Mouse (Mus musculus) MEL (cell line): ENCODE measurements at regions not wholly inside any gene's neighbourhood (a gene's known extent, or its start where the extent isn't known, plus 50 kb on each side); places are given as distances from the start of the nearest gene placed in this dataset.

Source experiments
- DNase-seq: peaks from one replicate; pipeline ENCODE4 v3.0.0; 2011; ENCODE audit warnings: low read depth, low spot score
- H3K27ac ChIP-seq: 2 replicates; pipeline ENCODE4 v1.5.1; 2012; ENCODE audit warnings: low read depth, mild to moderate bottlenecking, control low read depth, low read length, moderate library complexity; ENCODE audit not compliant: control insufficient read depth
- H3K27me3 ChIP-seq, 2 experiments: fragments of 150-350 bp in 1 of 2; sonication (generic) in 1 of 2; 2 replicates each; pipeline ENCODE4 v1.6.1; 2012; ENCODE audit warnings: low read length in 2 of 2, mild to moderate bottlenecking in 2 of 2, improper control_type of control experiment in 1 of 2, moderate library complexity in 1 of 2; ENCODE audit not compliant: insufficient read depth in 2 of 2, control insufficient read depth in 1 of 2
- H3K36me3 ChIP-seq, 2 experiments: 2 replicates each; pipeline ENCODE4 v1.6.1; 2012 to 2014; ENCODE audit warnings: low read length in 2 of 2, improper control_type of control experiment in 1 of 2, inconsistent platforms in 1 of 2, mild to moderate bottlenecking in 1 of 2; ENCODE audit not compliant: insufficient read depth in 2 of 2, control insufficient read depth in 1 of 2
- H3K4me1 ChIP-seq, 2 experiments: fragments of 150-350 bp in 1 of 2; sonication (generic) in 1 of 2; 2 replicates each; pipeline ENCODE4 v1.6.1; 2012; ENCODE audit warnings: low read length in 2 of 2, improper control_type of control experiment in 1 of 2, mild to moderate bottlenecking in 1 of 2; ENCODE audit not compliant: insufficient read depth in 2 of 2, control insufficient read depth in 1 of 2
- H3K4me3 ChIP-seq, 2 experiments: fragments of 150-350 bp in 1 of 2; sonication (generic) in 1 of 2; 2 replicates each; pipeline ENCODE4 v1.5.1; 2012; ENCODE audit warnings: low read depth in 2 of 2, low read length in 2 of 2, mild to moderate bottlenecking in 2 of 2, moderate library complexity in 2 of 2, control low read depth in 1 of 2, improper control_type of control experiment in 1 of 2; ENCODE audit not compliant: control insufficient read depth in 1 of 2, insufficient read depth in 1 of 2
- H3K79me2 ChIP-seq: 2 replicates; pipeline ENCODE4 v1.6.1; 2012; ENCODE audit warnings: mild to moderate bottlenecking, low read length, moderate library complexity; ENCODE audit not compliant: control insufficient read depth, poor library complexity, insufficient read depth
- H3K9ac ChIP-seq: 2 replicates; pipeline ENCODE4 v1.6.1; 2012; ENCODE audit warnings: low read depth, mild to moderate bottlenecking, control low read depth, low read length, moderate library complexity; ENCODE audit not compliant: control insufficient read depth, poor library complexity, severe bottlenecking
- H3K9me3 ChIP-seq: fragments of 150-350 bp; sonication (generic); replicated peaks from 2 replicates; pipeline ENCODE4 v1.6.1; 2012; ENCODE audit warnings: mild to moderate bottlenecking, low read length, improper control_type of control experiment, moderate library complexity; ENCODE audit not compliant: insufficient read depth
- BHLHE40 ChIP-seq: IDR thresholded peaks from 2 replicates; pipeline ENCODE4 v1.6.1; 2012; ENCODE audit warnings: low read depth, mild to moderate bottlenecking, inconsistent platforms, low read length, improper control_type of control experiment, borderline replicate concordance
- CHD1 ChIP-seq: IDR thresholded peaks from 2 replicates; pipeline ENCODE4 v1.6.1; 2012; ENCODE audit warnings: low read depth, mild to moderate bottlenecking, inconsistent platforms, low read length, improper control_type of control experiment
- CHD2 ChIP-seq: IDR thresholded peaks from 2 replicates; pipeline ENCODE4 v1.6.1; 2011; ENCODE audit warnings: low read length, improper control_type of control experiment
- E2F4 ChIP-seq: IDR thresholded peaks from 2 replicates; pipeline ENCODE4 v1.6.1; 2011; ENCODE audit warnings: low read depth, low read length, improper control_type of control experiment, borderline replicate concordance
- ELF1 ChIP-seq: IDR thresholded peaks from 2 replicates; pipeline ENCODE4 v1.6.1; 2014; ENCODE audit warnings: low read depth, mild to moderate bottlenecking, inconsistent platforms, low read length, improper control_type of control experiment, moderate library complexity
- ETS1 ChIP-seq: IDR thresholded peaks from 2 replicates; pipeline ENCODE4 v1.6.1; 2012; ENCODE audit warnings: low read depth, mild to moderate bottlenecking, inconsistent platforms, low read length, improper control_type of control experiment, moderate library complexity
- GABPA ChIP-seq: IDR thresholded peaks from 2 replicates; pipeline ENCODE4 v1.6.1; 2012; ENCODE audit warnings: low read depth, mild to moderate bottlenecking, inconsistent platforms, low read length, improper control_type of control experiment, moderate library complexity
- GATA1 ChIP-seq: IDR thresholded peaks from 2 replicates; pipeline ENCODE4 v1.6.1; 2011; ENCODE audit warnings: low read depth, low read length, improper control_type of control experiment
- HCFC1 ChIP-seq: IDR thresholded peaks from 2 replicates; pipeline ENCODE4 v1.6.1; 2012; ENCODE audit warnings: low read depth, mild to moderate bottlenecking, inconsistent platforms, low read length, improper control_type of control experiment, moderate library complexity
- JUND ChIP-seq: IDR thresholded peaks from 2 replicates; pipeline ENCODE4 v1.6.1; 2011; ENCODE audit warnings: low read depth, mild to moderate bottlenecking, improper control_type of control experiment, low read length
- MAFK ChIP-seq: IDR thresholded peaks from 2 replicates; pipeline ENCODE4 v1.6.1; 2011; ENCODE audit warnings: low read depth, mild to moderate bottlenecking, low read length, improper control_type of control experiment, borderline replicate concordance
- MAX ChIP-seq: IDR thresholded peaks from 2 replicates; pipeline ENCODE4 v1.6.1; 2011; ENCODE audit warnings: low read length, improper control_type of control experiment
- MAZ ChIP-seq: IDR thresholded peaks from 2 replicates; pipeline ENCODE4 v1.6.1; 2012; ENCODE audit warnings: low read depth, mild to moderate bottlenecking, inconsistent platforms, low read length, improper control_type of control experiment
- MEF2A ChIP-seq: IDR thresholded peaks from 2 replicates; pipeline ENCODE4 v1.6.1; 2014; ENCODE audit warnings: low read depth, mild to moderate bottlenecking, inconsistent platforms, low read length, improper control_type of control experiment; ENCODE audit not compliant: poor library complexity, insufficient replicate concordance, severe bottlenecking; ENCODE audit errors: extremely low read depth
- MXI1 ChIP-seq: IDR thresholded peaks from 2 replicates; pipeline ENCODE4 v1.6.1; 2011; ENCODE audit warnings: mild to moderate bottlenecking, low read depth, low read length, improper control_type of control experiment
- NELFE ChIP-seq: IDR thresholded peaks from 2 replicates; pipeline ENCODE4 v1.6.1; 2011; ENCODE audit warnings: low read depth, low read length, improper control_type of control experiment
- POLR2AphosphoS2 ChIP-seq: IDR thresholded peaks from 2 replicates; pipeline ENCODE4 v1.6.1; 2011; ENCODE audit warnings: low read length, improper control_type of control experiment
- RAD21 ChIP-seq: IDR thresholded peaks from 2 replicates; pipeline ENCODE4 v1.6.1; 2011; ENCODE audit warnings: mild to moderate bottlenecking, low read depth, low read length, improper control_type of control experiment
- SIN3A ChIP-seq: IDR thresholded peaks from 2 replicates; pipeline ENCODE4 v1.6.1; 2012; ENCODE audit warnings: low read length, improper control_type of control experiment, inconsistent platforms
- SMC3 ChIP-seq: IDR thresholded peaks from 2 replicates; pipeline ENCODE4 v1.6.1; 2011; ENCODE audit warnings: low read depth, low read length, improper control_type of control experiment
- TBP ChIP-seq: IDR thresholded peaks from 2 replicates; pipeline ENCODE4 v1.8.0; 2011; ENCODE audit warnings: low read depth, low read length, improper control_type of control experiment
- TCF12 ChIP-seq: IDR thresholded peaks from 2 replicates; pipeline ENCODE4 v1.6.1; 2014; ENCODE audit warnings: low read depth, mild to moderate bottlenecking, inconsistent platforms, low read length, improper control_type of control experiment, moderate library complexity
- UBTF ChIP-seq: IDR thresholded peaks from 2 replicates; pipeline ENCODE4 v1.6.1; 2012; ENCODE audit warnings: low read depth, mild to moderate bottlenecking, inconsistent platforms, low read length, improper control_type of control experiment, moderate library complexity, borderline replicate concordance; ENCODE audit not compliant: insufficient read depth
- USF1 ChIP-seq: IDR thresholded peaks from 2 replicates; pipeline ENCODE4 v1.6.1; 2014; ENCODE audit warnings: low read depth, mild to moderate bottlenecking, inconsistent platforms, low read length, improper control_type of control experiment, moderate library complexity

- no peak overlapping the region for H3K4me3 ChIP-seq
- H3K4me1 ChIP-seq, result no peaks in the 10 kb centered on the region
- no peaks in the 10 kb centered on the region for H3K36me3 ChIP-seq
- no peaks in the 10 kb centered on the region for H3K9me3 ChIP-seq
- TF ChIP-seq TBP, result no peak
- no peak for TF ChIP-seq CHD2
- TF ChIP-seq POLR2AphosphoS2, result no peak
- no peak for TF ChIP-seq ETS1
- TF ChIP-seq SIN3A, result no peak
- TF ChIP-seq MXI1, result no peak
- TF ChIP-seq UBTF, result no peak
- no peak for TF ChIP-seq MAFK
- no peak for TF ChIP-seq MAZ
- no peak for TF ChIP-seq HCFC1
- TF ChIP-seq TCF12, result no peak
- no peak for TF ChIP-seq MAX
- no peak for TF ChIP-seq RAD21
- TF ChIP-seq GATA1, result no peak
- H3K27me3 ChIP-seq, result no peaks in the 10 kb centered on the region
- H3K9ac ChIP-seq, result no peak overlapping the region
- H3K79me2 ChIP-seq, result no peaks in the 10 kb centered on the region
- no peak overlapping the region for H3K27ac ChIP-seq
- DNase-seq, result no peak
These were observed 68.5 kb upstream of the Klf12 start for GRCm38 (mm10) chr14:100352961-100353452.

- Histone ChIP-seq H3K4me1 (no peaks in the 10 kb centered on the region), H3K27me3 (no peaks in the 10 kb centered on the region), H3K4me3 (no peak overlapping the region), H3K9ac (no peak overlapping the region), H3K9me3 (no peaks in the 10 kb centered on the region), H3K36me3 (no peaks in the 10 kb centered on the region), H3K27ac (no peak overlapping the region), H3K79me2 (no peaks in the 10 kb centered on the region)
- no peak for DNase-seq
- TF ChIP-seq BHLHE40 (no peak), USF1 (no peak), MXI1 (no peak), TBP (no peak), RAD21 (no peak), SMC3 (no peak), MAZ (no peak), SIN3A (no peak), CHD2 (no peak), ELF1 (no peak), E2F4 (no peak), CHD1 (no peak), GABPA (no peak), NELFE (no peak), TCF12 (no peak), JUND (no peak), MEF2A (no peak)
- TF ChIP-seq, all 39 proteins: peak for 0
These were observed 66.5 kb upstream of the Klf12 start for GRCm38 (mm10) chr14:100351004-100351403.
